Mouse (Mus musculus): ENCODE measurements around the gene Slc7a14. TPM values are rescaled to one million over a fixed set of nuclear protein-coding genes. Genes with fewer than 3 reads are reported as not detected.
A peak's percentile ranks its signal among the peaks of the same experiment; 100 is the strongest.

Gene Slc7a14
- total RNA-seq, 2 experiments from 2014 or later, result 47.9 to 61.0 TPM

DNA sequence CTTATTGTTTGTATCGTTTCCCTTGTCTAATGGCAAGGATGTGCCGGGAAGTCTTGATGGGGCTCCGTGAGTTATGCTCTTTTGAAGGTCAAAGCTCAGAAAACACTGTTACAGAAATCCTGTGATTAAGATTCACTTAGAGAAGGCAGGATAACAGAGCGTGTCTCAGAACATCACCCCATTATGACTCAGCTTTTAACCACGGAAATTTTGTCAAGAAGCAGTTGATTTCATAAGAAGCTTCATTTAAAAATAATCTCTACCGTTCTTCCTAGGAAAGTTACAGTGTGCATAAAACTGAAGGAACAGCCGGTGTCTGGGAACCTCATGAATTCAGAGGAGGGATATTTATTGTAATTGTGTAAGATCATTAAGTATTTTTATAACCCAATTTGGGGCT, 90.7 kb downstream of the Slc7a14 start:
- no peak for DNase-seq (ENCODE audit: low spot score in 2 of 2)
- intact Hi-C loops (cut with DNase I), result loop anchor here (5.0 kb wide), 1 partner anchor 78 kb away; no protein-coding TSS in a partner anchor

DNA sequence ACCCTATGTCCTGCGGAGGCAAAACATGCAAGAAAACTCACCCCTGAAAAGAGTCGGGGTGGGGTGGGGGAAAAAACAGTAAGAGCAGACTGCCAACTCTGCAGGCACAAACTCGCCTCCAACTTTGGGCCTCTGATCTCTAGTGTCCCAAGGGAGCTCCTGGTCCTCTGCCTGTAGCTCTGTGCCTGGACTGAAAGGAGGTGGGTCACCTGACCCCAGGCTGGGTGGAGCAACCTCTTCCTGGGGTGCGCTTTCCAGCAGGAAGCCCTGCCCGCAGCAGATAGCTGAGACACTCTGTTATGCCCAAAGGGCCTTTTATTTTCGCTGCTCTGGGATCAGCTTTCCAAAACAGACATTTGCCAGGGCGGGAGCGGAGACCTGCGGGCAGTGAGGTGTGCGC, 92.7 kb downstream of the Slc7a14 start:
- no peak for DNase-seq (ENCODE audit: low spot score in 2 of 2)
- intact Hi-C loops (cut with DNase I), result loop anchor here (5.0 kb wide), 1 partner anchor 80 kb away; no protein-coding TSS in a partner anchor

DNA sequence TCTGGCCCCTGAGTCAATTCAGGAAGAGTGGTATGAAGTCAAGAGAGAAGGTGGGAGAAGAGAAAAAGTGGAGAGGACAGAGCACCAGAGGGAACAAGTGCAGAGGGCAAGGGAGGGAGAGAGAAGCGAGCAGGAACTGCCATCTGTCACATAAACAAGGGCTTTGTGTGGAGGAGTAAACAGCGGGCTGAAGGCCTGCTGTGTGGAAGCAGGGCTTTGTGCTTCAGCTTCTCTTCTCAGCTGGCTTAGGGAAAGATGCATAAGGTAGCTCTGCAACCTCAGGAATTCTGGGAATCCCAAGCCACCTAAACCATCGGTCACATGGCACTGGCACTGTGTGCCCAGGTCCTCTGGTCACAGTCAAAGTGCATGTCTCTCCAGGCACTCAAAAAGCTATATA, 96.4 kb downstream of the Slc7a14 start:
- no peak for DNase-seq (ENCODE audit: low spot score in 2 of 2)
- intact Hi-C loops (cut with DNase I), result no loop called here

DNA sequence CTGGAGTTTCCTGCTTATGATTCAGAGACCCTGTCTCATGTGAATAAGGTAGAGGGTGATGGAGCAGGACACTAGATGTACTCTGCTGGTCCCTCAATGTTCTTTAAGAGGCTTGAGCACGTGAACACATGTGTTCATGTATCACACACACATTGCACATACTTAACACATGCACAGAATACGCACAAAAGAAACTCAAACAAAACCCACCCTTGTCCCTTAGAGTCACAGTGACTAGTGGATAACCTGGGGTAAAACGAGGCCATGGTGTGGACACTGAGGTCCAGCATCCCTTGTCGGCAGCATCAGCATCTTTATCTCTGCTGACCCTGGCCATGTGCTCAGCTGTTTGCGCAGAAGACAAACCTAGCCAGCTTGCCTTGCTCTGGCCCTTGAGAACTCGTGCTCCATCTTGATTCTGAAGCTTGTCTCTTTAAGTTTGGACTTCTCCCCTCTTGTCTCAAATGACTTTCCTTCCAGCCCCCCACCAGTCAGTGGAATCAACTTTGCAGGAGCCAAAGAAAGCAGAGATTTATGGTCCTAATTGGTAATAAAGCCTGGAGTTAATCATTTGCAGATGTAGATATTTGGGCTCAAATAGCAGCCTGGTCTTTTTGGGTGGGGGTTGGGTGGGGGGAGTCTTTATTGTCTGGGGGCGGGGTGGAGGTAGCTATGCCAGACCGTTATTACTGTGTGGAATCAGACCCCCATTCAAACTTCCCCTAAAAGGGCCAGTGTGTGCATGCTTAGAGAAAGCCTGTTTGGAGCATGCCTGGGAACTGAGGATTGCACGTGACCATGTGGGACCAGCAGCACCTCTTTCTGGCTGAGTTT, 97.8 kb downstream of the Slc7a14 start:
- intact Hi-C loops (cut with DNase I), result no loop called here
- no peak for DNase-seq (ENCODE audit: low spot score in 2 of 2)

DNA sequence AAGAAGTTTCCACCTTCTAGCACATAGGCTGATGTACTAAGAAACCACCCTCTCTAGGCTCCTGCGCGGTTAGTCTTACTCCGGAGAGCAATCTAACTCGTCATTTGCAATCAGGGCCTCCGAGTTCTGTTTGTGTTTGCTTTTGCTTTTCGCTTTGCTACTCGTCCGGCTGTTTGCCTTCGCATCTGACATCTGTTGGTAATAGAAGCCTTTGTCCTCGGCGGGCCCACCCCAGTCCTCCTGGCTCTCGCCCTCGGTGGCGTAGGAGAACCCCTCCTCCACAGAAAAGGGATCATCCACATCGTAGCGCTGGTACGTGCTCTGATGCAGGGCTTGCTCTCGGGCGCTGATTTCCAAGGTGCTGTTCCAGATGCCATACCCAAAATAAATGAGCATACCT, 101.2 kb downstream of the Slc7a14 start:
- DNase-seq (ENCODE audit: low spot score in 2 of 2), result no peak
- intact Hi-C loops (cut with DNase I), result no loop called here

DNA sequence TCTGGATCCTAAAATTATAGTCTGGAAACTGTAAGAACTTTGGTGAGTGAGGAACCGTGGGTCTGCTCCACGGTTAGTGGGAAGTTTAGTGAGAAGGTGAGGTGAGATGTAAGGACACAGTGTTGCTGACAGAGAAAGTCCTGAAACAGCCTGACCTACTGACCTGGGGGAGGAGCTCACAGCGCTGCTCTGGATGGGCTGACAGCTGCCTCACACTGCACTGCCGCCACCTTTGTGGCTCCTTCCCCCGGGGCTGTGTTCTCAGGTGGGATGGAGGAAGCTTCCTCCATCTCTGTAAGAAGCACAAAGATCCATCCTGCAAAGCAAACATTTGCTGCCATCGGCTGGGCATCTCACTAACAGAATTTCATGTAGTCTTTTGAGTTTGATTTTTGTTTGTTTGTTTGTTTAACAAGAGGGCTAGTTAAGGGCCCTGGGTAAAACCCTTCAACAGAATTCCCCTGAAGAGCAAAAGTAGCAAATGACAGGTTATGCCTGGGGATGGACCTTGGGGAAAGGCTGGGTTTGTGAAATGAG, 101.7 kb downstream of the Slc7a14 start:
- intact Hi-C loops (cut with DNase I), result no loop called here

DNA sequence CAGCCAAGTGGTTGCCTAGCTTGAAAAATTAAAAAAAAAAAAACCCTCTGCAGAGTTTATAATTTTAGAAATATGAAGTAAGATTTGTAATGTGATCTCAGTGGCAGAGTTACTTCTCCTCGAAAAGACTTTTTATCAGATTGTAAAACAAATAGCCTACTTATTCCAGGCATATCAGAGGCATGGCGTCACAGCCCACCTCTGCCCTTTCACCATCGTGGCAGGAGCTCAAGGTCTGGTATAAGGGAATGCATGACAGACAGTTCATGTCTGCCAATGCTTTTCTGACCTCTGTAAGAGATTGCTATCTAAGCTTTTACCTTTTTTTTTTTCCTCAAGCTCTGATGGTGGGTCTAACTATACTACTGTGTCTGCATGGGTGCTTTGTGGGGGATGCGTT, 102.1 kb downstream of the Slc7a14 start:
- no peak for DNase-seq (ENCODE audit: low spot score in 2 of 2)
- intact Hi-C loops (cut with DNase I), result no loop called here

More for the DNA sequence above, 101.7 kb downstream of the Slc7a14 start:
- DNase-seq (ENCODE audit: low spot score in 2 of 2), result no peak

DNA sequence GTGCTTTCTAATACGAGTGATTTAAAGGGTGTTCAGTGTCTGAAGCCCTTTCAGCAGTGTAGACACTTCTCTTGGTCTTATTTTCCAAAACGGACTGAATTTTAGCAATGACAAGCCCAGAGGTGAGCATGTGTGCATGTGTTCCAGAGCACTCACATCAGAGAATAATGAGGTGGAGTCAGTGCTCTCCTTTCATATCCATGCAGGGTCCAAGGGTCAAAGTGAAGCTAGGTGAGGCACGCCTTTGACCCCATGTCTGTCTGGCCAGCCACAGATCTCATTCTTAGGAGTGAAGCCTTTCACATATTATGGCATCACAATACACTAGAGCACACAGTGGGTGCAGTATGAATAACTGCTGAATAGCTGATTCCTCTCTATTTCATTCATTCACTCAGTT, 105.0 kb downstream of the Slc7a14 start:
- intact Hi-C loops (cut with DNase I), result no loop called here
- no peak for DNase-seq (ENCODE audit: low spot score in 2 of 2)

DNA sequence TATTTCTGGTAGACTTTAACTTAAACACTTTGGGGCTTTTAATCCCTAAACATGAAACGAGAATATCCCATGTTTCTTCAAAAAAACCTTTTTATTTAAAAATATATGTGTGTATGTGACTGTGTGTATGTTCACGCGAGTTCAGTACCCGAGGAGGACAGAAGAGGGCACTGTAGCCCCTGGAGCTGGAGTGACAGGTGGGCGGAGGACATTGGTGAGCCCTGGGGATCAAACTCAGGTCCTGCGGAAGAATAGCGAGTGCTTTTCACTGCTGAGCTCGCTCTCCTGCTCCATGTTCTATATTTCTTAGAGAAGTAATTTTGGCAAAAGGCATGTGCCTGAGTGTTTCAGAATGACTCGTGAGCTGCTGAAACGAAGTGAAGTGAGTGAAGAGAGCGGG, 106.2 kb downstream of the Slc7a14 start:
- intact Hi-C loops (cut with DNase I), result no loop called here
- DNase-seq (ENCODE audit: low spot score in 2 of 2), result no peak

DNA sequence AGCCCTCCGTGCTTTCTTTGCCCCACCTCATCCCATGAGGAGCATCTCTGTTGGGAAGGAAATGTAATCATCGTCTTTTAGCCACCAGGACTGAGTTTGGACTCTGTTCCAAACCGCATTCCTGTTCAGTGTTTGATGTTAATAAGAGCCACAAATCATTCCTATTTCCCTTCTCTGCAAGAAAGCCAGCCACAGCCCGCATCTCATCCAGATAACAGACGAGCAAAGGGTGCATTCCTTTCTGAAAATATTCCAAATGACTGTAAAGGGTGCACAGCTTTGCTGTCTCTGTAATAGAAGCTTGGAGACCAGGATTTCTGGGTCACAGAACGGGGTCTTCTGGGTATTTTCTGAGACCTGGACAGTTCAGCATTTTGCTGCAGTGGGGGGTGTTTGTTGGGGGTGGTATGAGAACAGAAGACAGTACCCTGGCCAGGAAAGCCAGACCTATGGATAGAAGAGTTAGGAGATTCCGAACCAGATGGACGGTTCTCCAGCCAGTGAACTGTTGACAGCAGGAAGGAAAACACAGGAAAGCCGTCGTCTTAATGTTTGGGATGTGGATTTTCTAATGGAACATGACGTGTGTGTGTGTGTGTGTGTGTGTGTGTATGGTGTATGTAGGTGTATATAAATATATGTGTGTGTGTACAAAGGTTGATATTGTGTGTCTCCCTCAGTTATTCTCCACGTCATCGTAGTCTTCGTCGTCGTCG, 110.9 kb downstream of the Slc7a14 start:
- DNase-seq (ENCODE audit: low spot score in 2 of 2), result no peak

DNA sequence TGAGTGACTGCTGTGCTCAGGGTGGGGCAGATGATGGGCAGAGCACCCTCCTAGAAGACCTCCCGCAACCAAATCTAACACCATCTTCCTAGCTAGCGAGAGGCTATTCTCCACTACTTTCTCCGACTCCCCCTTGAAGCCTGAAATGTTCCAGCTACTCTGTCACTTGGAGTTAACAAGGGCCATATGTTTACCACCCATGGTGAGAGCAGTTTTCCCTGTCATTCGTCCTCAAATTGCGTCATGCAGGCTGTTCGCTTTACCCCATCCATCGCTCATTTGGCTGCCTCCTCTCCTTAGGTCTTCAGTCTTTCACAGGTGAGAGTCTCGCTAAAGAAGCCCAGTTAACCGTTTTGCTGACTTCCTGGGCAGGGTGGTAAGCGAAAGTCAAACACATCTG, 118.8 kb downstream of the Slc7a14 start:
- DNase-seq (ENCODE audit: low spot score in 2 of 2), result no peak
- intact Hi-C loops (cut with DNase I), result no loop called here

More for the DNA sequence above, 110.9 kb downstream of the Slc7a14 start:
- intact Hi-C loops (cut with DNase I), result no loop called here

DNA sequence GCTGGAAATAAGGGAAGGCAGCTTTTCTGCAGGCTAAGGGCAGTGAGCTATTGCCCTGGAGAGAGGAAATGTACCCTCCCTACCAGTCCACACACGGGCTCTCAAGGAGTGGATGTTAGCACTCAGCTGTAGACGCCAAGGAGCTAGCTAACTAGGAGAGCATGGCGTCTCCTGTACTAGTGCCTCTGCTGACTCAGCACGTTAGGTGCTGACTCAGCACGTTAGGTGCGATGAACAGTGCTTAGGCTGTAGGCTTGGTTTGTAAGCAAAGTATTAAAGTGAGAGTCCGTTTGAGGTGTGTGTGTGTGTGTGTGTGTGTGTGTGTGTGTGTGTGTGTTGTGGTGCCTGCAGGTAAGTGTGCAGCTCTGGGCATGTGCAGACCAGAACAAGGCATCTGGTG, 119.8 kb downstream of the Slc7a14 start:
- DNase-seq (ENCODE audit: low spot score in 2 of 2), result no peak

DNA sequence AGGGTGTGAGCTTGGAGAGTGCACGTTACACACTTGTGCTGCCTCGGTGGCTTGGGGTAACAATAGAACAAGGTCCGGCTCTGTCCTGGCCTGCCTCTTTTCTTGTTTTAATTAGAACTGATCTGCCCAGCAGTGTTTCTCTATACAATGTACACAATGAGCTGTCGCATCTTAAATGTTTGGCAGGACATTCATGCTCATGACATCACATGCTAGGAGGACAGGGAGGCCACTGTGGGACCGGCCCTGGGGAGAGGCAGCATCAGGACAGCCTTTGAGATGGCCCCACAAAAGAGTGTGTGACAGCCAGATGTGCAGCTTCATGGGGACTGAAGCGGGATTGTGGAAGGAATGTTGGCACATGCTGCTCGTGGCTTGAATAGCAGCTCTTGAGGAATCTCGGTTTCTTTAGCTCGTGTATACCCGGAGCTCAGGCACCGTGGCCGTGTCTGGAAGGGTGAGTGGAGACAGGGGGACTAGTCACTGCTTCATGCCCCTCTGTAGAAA, 143.8 kb downstream of the Slc7a14 start:
- intact Hi-C loops (cut with DNase I), result no loop called here
- peak in 1 of 2 experiments; percentile 25 for DNase-seq (ENCODE audit: low spot score in 2 of 2)

More for the DNA sequence above, 119.8 kb downstream of the Slc7a14 start:
- intact Hi-C loops (cut with DNase I), result no loop called here

DNA sequence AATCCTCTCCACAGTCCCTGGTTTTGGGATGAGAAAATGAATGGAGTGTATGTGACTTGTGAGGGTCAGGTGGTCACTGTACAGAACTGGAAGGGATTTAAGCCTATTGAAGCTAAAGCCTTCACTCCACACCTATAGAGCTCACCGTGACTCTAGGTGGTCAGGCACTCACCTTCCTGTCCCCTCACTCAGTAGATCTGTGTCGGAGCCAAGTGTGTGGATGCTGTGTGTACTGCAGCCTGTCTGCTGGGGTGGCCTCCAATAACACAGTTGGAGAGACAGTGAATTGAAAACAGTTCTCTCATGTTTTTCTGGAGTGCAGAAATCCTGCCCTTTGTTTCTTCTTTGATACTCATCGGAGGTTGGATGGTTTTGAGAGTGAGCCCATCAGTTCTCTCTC, 144.4 kb downstream of the Slc7a14 start:
- intact Hi-C loops (cut with DNase I), result no loop called here
- DNase-seq (ENCODE audit: low spot score in 2 of 2), result no peak

DNA sequence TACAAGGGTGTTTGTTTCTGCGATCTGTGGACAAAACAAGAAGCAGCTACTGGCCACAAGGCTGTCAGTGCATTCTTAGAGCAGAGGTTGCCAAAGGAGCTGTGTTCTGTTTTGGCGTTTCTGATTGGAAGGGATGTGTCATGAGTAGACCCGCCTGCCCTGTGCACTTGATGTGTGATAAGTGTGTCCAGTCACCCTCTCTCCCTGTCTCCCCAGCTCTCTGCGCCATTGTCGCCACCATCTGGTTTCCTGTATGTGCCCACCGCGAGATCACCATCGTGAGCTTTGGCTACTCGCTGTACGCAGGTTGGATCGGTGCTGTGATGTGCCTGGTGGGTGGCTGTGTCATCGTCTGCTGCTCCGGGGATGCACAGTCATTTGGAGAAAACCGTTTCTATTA, 147.3 kb downstream of the Slc7a14 start:
- intact Hi-C loops (cut with DNase I), result no loop called here
- DNase-seq (ENCODE audit: low spot score in 2 of 2), result no peak

DNA sequence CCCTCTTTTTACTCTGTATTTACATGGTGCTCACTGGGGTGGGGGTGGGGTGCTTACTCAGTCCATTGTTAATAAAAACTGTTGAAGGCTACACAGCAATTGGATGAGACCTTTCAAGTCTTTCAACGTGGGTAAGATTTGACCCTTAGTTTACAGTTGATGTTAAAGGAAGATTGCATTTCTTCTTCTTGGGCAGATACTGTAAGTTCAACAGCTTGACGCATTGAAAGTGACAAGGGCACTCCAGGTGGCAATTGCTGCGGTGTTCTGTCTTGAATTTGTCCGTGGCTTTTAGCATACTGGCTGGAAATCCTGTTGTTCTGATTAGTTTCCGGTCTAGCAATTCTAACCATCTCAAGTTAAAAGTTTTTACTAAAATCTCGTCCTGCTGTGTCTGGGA, 148.8 kb downstream of the Slc7a14 start:
- no peak for DNase-seq (ENCODE audit: low spot score in 2 of 2)
- intact Hi-C loops (cut with DNase I), result no loop called here

DNA sequence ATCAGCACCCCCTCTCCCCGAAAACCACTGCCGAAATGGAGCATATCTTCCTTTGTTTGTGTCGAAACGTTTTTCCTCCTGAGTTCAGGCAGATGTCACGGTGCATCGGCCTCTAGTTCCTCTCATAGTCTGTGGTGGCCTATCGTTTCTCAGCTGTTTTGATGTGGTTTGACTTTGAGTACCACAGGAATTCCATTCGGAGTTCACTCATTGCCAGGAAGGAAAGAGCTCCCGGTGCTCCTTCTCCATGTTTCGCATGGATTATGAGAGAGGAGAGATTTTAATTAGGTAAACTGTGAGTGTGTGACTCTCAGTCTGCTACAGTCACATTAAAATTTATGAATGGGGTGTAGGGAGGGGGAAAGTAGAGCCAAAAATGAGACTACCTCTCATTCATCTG, 150.1 kb downstream of the Slc7a14 start:
- DNase-seq (ENCODE audit: low spot score in 2 of 2), result no peak
- intact Hi-C loops (cut with DNase I), result no loop called here

DNA sequence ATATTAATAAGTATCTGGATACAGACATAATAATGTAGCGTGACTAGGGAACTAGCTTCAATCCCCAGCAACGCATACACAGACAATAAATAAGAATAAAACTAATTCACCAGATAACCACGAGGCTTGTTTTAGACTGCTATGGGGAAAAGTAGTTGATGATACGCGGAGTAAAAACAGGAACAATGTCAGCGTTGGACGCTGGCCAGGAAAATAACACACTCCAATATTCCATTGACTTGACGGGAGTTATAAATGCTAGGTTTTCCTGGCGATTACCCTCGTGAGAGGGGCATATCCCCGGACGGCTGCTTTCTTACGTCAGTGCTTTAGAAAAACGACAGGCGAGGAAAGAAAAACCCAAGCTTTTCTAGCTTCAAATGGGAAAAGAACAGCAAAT, 152.4 kb downstream of the Slc7a14 start:
- DNase-seq (ENCODE audit: low spot score in 2 of 2), result no peak
- intact Hi-C loops (cut with DNase I), result loop anchor here (10.0 kb wide), 1 partner anchor 147 kb away; no protein-coding TSS in a partner anchor

DNA sequence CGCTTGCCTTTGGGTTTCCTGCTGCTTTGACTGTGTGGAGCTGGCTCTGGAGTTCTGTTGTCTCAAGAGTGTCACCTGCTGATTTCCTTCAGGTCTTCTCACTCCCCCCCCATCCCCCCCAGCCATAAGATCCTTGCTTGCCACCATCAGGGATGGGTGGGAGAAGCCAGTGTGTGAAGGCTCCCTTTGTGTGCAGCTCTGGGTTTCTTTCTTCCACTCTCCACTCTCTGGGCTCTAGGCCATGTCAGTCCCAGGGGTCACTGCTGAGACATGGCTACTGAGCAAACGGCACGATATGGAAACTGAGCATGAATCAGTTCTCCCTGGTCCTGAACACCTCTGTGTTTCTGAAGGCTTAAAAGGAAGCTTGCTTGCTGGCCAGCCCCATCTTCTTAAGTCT, 154.1 kb downstream of the Slc7a14 start:
- intact Hi-C loops (cut with DNase I), result loop anchor here (10.0 kb wide), 1 partner anchor 149 kb away; no protein-coding TSS in a partner anchor
- no peak for DNase-seq (ENCODE audit: low spot score in 2 of 2)
